Mouse (Mus musculus): ENCODE results near the gene Ntrk2. TPM values are rescaled to one million over a fixed set of nuclear protein-coding genes. Genes with fewer than 3 reads are reported as not detected.

The Ntrk2 gene
- total RNA-seq, 4 experiments from 2014 or later = 1.2 to 4.7 (median 3.4) TPM

DNA sequence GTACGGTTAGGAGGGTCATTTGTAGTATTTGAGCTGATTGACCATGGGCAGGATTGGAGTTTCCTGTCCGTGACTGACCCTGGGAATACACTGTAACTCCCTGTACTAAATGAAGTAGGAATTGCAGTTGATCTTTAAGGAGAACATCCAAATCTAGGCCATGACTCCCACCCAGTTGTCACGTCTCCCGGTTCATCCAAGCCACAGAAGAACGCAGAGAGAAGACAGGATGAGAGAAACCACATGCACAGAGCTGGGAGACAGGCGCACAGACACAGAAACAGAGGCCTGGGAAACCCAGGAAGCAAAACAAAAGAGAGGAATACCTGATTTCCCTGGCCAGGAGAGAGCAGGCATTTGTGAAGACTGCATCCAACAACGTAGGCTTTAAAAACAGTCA, 117.1 kb downstream of the Ntrk2 start:
- no peak for DNase-seq (ENCODE audit: low spot score in 2 of 2)

DNA sequence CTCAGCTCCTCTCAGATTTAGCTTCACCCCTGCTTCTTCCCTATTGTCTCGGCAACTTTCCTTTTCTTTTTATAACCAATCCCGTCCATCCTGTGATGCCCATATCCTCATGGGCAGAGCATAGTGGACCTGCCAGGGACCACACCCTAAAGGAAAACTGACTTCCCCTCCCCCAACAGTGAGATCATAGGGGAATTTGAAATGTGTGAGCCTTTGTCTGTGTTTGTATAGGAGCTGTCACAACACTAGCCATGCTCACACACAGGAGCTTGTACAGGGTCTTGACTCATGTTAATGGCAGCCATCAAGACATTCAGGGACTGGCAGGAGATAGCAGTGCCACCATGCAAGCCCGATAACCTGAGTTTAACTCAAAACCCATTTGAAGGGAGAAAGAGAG, 118.1 kb downstream of the Ntrk2 start:
- no peak for DNase-seq (ENCODE audit: low spot score in 2 of 2)

DNA sequence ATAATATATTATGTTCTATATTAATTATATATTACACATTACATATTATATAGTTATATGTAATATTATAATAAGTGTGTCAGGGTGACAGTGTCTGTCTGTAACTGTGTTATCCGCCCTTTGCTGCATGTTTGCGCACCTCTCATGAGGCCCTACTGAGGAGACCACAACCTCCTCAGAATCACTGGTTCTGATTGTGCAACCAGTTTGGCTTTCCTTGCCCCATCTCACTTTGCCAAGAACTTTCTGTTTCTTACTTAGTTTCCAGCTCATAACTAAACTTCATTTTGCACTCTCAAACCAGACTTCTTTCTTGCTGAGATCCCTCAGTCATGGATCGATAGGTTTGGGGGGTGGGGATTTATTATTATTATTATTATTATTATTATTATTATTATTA, 120.8 kb downstream of the Ntrk2 start:
- no peak for DNase-seq (ENCODE audit: low spot score in 2 of 2)

DNA sequence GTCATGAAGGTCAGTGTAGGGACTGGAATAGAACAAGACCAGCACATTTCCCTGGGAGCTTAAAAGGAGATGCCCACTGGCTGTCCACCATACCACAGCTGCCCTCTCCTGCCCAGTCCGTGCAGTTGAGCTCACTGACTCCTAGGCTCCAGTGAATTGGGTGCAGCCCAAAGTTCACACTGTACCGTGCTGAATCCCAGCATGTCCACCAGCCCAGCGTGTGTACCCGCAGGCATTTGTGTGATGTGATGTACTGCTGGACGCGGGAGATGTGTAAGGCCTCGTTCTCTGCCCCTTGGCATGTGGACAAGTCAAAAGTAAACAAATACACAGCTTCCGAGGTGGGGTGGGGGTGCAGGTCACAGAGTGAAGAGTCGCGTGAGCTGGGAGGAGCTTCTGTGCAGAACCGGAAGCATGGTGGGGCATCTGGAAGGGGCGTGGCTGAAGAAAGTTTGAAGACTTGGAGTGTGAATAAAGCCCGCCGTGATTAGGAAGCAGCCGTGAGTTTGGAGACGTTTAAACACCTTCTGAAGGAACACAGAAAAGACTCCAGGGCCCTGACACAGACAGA, 121.4 kb downstream of the Ntrk2 start:
- DNase-seq (ENCODE audit: low spot score in 2 of 2) = no peak

DNA sequence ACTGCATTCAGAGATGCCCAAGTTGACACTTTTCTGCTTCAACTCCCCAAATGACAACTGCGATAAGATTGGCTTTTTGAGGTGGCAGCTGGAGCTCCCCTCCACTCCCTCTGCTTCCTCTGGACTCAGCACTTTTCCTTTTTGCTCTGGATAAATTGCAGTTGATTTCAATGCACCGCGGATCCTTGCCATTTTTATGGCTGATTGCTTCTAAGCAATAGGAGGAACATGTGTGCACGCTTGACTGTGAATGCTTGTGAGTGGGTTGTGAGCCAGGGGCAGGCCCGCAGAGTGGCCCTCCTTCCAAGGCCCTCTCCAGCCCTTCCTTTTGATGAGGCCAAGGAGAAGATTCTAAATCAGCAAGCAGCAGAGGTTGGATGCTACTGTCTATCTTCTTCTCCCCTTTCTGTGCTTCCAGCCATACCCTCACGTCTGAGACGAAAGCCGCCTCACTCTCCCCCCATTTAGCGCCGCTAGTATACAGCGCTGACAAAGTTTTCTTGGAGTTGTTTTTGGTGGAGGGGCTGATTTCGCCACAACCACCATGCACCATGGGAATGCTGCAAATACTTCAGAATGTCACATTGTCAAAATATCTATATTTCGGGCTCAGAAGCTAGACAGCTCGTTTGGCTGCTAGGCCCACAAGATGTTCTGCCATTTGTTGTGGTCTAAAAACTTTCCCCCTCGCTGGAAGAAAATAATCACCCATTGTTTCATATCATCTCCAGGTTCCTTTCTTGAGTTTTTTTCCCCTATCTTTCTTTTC, 122.5 kb downstream of the Ntrk2 start:
- no peak for DNase-seq (ENCODE audit: low spot score in 2 of 2)

DNA sequence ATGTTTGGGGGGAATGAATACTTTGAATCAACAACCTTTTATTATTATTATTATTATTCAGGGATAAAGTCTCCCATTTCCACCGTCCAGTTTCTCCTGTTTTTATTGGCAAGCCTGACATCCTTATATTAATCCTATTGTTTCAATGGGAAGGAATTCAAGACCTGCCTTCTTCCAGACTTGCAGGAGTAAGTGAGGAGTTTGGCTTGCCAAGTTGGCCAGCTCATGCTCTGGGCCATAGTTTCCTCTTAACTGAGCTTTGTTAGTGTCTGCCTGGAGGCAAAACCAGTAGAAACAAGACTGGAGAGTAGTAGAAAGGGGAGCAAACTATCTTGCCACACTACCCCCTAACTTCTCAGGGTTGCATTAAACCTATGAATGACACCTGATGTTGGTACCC, 123.8 kb downstream of the Ntrk2 start:
- no peak for DNase-seq (ENCODE audit: low spot score in 2 of 2)

DNA sequence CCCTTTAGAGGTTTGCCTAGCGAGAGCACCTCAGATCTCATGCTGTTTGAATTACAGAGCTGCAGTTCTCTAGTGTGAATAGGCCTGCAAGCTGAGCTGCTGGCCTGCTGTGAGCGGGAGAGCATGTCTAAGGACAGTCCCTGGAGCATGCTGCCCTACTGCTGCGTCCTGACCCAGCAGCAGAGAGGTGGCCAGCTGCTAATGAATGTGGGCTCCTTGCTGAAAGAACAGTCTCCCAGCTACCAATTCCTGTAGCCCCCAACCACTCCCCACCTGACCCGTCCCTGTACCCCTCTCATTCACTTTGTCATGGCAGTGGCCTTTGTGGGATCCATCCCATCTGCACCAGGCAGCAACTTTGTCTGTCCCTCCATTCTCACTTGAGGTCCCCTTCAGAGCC, 126.8 kb downstream of the Ntrk2 start:
- DNase-seq (ENCODE audit: low spot score in 2 of 2) = no peak

DNA sequence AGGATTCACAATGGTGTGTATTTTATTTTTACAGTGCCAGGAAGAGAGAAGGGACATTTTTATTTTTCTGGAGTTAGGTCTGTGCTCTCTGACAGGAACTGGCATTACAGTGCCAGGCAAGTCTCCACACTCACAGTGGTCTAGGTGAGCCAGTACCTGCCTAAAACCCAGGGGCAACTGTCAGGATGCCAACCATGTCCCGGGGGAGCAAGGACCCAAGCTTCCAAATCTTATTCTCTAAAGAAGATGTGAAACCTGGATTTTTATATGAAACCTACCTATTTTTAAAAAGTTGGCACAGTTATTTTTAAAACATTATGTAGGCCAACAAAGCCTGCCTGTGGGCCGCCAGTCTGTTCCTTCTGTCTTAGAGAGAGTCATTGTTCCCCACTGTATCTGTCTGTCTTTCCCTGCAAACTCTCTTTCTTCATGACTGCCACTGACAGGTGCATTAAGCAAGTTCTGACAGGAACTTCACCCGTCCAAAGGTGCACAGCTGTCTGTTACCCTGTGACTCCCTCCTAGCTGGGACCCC, 128.3 kb downstream of the Ntrk2 start:
- DNase-seq (ENCODE audit: low spot score in 2 of 2) = no peak

DNA sequence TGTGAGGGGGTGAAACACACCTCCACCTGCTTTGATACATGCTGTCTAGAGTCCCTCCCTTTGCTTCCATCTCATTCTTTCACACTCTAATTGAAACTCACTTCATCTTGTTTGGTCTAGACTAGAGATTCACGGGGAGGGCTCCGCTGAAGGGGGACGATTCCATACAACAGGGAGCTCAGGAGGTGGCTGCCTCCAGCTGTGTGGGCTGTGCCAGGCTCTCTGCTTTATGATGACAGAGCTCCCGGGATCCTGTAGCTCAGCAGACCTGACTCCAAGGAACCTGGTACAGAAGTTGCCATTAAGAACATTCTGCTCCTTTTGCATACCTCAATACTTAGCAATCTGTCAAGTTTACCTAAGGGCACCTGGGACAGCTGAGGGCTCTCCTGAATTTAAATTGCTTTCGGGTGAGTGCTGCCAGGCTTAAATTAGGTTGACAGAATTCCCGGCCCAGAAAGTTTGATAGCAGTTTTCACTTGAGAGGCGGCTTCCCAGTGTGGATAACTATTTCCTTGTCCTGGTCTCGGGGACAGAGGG, 129.7 kb downstream of the Ntrk2 start:
- DNase-seq (ENCODE audit: low spot score in 2 of 2) = no peak

DNA sequence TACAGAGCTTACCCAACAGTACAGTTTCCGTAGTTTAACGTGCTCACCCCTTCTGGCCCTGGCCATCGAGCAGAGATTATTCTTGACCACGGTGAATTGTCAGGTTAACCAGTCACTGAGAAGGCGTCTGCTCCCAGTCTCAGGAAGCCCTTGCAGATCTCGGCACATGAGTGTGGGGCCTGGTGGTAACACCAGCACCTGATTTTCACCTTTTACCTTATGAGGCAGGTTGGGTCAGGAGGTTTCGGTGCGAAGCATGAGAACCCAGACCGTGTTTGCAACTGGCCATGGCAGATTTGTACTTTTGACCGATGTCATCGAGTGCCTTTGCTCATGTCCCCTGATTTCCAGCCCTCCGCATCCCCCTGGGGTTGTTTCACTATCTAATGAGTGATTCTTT, 131.5 kb downstream of the Ntrk2 start:
- DNase-seq (ENCODE audit: low spot score in 2 of 2) = no peak

DNA sequence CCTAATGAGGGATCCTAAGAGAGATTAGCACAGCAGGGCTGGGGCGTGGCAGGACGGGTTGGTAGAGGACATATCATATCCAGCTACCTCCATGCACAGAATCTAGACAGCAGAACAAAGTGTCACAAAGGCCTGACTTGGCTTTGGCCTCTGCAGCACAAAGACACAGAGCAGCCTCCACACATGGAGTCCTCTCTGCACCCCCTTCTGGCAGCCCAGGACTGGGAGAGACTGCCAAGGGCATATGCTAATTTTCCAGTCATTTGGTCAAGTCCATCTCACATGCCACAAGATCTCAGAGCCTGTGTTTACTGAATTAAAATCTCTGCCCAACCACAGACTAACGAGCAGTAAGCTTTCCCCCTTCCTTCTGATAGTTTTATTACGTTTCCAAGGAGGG, 132.1 kb downstream of the Ntrk2 start:
- DNase-seq (ENCODE audit: low spot score in 2 of 2) = no peak

DNA sequence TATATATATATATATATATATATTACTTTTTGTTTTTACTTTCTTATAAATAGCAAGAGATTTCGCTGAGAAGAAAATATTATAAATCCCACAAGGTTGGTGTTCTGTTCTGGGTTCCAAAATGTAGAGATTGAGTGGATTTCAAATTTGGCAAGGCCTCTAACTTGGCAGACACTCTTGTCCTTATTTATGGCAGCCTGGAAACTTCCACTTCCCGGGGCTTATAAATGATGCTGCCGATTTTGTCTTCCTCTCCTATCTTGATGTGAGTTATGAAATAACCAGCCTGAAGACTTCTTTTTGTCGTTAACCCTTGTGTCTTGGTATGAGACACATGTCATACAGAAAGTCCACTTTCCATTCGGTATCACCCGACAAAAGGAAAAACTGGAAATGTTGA, 133.8 kb downstream of the Ntrk2 start:
- no peak for DNase-seq (ENCODE audit: low spot score in 2 of 2)

DNA sequence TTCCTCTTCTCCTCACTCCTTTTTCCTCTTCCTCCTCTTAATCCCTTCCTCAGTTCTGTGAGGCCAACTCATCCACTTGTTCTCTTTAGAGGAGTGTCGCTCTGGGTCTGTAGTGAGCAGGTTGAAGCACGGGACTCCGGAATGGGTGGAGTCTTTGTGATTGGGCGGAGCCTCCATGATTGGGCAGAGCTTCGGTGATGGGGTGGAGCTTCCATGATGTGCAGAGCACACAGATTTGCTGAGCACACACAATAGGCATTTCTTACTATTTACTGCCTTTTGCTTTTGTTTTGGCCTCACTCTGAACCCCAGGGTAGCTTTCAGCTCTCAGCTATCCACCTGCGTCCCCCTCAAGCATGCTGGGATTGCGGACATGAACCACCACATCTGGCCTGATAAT, 134.4 kb downstream of the Ntrk2 start:
- DNase-seq (ENCODE audit: low spot score in 2 of 2) = no peak

DNA sequence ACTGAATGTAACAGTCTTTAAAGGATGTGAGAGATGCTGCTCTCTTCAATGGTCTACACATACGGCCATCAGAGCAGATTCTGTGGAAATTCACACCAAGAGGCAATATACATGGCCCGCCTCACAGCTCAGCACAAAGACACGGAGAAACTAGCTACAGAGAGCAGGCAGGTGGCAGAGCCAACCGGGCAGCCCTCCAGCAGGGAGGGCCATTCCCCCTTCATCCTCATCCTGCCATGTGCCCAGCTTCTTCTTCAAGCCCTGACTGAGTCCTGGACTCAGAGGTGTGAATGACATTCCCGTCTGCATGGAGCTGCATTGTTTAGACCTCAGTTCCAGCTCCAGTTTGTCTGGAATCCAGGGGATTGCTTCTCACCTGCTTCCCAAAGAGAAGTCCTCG, 139.4 kb downstream of the Ntrk2 start:
- no peak for DNase-seq (ENCODE audit: low spot score in 2 of 2)

DNA sequence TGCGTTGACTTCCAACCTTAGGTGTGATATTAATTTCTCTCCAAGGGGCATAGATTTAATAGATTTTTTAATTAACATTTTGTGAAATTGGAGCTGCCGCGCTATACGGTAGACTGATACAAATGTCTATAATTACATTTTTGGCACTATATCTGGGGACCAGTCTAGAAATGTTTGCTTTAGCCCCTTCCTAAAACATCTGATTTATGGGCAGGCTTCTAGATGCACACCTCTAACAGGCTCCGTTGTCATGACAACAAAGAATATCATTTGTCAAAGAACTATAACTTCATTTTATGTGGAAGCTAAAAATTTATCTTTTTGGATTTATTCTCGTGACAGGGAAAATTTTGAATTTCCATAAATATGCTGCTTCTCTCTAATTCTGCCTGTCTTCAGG, 140.2 kb downstream of the Ntrk2 start:
- no peak for DNase-seq (ENCODE audit: low spot score in 2 of 2)

DNA sequence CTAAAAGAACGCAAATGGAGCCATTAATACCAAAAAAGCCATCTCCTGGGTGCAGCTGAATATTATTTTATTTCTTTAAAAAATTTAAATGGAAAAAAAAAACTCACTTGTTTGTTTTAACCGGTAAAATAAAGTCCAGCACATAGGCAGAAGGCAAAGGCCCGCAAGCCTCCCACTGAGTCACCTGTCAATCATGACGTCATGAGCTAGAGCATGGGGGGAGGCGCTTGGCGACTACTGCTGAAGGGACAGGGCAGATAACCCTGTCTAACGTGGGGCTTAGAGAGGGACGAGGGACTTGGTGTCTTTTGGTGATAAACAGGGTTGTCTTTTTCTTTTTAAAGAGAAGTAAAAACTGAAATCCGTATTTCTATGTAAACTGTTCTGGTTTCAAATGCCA, 140.7 kb downstream of the Ntrk2 start:
- DNase-seq (ENCODE audit: low spot score in 2 of 2) = no peak

DNA sequence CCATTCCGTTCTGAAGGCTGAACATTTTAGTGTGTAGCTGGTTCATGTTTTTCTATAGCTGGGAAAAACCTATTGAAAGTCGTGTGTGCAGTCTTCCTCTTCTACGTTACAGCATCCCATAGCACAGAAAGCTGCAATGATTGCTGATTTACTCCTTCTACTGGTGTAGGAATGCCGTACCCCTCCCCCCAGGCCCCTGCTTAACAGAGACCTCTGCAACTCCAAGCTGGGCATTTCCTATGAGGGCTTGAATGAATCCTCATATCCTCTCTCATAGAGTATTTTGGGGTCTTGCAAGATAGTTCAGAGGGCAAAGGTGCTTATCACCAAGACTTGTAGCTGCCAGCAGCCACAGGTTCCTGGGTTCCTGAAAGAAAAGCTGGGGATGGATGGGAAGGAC, 148.0 kb downstream of the Ntrk2 start:
- no peak for DNase-seq (ENCODE audit: low spot score in 2 of 2)

DNA sequence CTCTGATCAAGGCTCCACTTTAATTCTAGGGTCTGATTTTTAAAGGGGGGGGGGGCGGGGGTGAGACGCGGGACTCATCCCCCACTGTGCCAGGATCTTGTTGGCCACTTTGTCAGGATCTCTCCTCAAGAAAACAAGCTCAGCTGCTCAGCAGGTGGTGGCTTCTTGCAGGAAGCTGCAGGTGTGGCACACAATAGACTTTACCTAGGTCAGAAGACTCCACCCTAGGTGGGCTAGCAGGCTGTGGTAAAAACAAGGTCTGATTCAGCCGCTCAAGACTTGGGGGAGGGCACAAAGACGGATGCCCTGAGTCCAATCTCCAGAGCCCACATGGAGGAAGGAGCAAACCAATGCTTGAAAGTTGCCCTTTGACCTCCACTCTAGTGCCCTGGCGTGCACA, 148.4 kb downstream of the Ntrk2 start:
- DNase-seq (ENCODE audit: low spot score in 2 of 2) = no peak

DNA sequence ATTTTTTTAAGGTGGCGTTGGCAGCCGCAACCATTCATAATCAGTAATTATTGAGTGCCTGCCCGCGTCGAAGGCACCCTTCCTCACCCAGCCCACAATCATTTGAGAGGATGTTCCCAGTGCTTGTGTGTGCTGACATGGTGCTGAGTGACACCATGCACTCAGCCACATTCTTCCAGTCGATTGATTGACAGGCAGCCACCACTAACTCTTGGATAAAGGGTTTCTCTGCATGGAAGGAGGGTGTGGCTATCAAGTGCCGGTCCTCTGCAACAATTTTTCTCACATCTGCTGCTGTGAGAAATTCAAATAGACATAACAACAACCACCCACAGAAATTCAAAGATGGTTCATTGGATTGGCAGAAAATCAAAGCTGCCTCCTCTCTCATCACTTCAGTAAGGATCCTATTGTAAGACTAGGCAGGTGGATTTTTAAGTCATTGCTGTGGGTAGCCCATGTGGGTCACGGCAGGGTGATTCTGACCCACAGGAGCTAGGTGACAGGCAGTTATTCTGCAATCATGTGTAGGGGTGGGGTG, 148.9 kb downstream of the Ntrk2 start:
- no peak for DNase-seq (ENCODE audit: low spot score in 2 of 2)

DNA sequence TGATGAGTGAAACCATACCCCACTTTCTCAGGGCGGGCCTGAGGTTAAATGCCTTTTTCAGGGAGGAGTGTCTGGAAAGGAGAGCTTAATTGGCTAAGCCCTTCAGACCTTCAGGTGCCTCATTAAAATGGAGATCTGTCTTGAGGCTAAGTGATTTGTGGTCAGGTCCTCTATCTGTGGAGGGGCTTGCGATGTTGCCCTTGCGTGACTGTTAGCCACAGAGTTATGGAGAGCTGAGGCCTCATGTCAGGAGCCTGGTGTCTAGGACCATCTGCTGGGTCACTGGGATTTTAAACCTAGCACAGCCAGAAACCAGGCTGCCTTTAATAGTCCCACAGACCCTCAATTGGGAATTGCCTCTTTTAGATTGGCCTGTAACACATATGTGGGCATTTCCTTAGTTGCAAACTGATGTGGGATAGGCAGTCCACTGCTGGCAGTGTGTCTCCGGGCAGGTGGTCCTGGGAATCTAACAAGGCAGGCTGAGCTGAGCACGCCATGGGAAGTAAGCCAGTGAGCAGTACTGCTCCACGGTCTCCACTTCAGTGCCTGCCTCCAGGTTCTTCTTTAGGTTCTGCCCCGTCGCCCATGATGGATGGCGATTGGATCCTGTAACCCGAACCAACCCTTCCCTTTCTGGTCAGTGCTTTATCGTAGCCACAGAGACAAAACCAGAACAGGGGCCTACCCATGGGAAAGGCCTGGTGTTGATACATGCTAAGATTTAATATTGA, 152.0 kb downstream of the Ntrk2 start:
- DNase-seq (ENCODE audit: low spot score in 2 of 2) = no peak

DNA sequence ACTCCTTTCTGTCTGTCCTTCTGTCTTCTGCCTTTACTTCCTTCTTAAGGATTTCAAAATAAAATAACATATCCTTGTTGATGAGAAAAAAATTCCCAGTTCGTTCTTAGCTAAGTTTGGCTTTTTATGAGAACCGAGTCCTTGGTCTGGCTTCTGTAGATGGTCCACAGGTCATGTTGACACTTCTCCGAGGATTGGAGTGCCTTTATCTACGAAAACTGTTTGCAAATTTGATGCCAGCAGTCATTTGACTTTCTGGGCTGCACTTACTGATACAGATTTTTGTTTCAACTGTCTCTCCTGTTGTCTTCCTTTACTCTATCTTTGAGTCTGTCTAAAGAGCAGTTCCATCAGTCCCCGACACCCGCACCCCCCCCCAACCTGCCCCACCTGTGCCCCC, 154.0 kb downstream of the Ntrk2 start:
- no peak for DNase-seq (ENCODE audit: low spot score in 2 of 2)

Data from gastrocnemius, adult 8-10 months (tissue).